Mouse (Mus musculus): Measurements from ENCODE around the gene Gm21887. TPM values are rescaled to one million over a fixed set of nuclear protein-coding genes. Genes with fewer than 3 reads are reported as not detected.
"Not testable (repeated sequence)": the region's sequence is repeated elsewhere in the genome, so short reads cannot be mapped to it uniquely, and the experiment has no call there.

Gm21887 gene
- polyA plus RNA-seq, 1 experiment from 2014 or later: 163 TPM

DNA sequence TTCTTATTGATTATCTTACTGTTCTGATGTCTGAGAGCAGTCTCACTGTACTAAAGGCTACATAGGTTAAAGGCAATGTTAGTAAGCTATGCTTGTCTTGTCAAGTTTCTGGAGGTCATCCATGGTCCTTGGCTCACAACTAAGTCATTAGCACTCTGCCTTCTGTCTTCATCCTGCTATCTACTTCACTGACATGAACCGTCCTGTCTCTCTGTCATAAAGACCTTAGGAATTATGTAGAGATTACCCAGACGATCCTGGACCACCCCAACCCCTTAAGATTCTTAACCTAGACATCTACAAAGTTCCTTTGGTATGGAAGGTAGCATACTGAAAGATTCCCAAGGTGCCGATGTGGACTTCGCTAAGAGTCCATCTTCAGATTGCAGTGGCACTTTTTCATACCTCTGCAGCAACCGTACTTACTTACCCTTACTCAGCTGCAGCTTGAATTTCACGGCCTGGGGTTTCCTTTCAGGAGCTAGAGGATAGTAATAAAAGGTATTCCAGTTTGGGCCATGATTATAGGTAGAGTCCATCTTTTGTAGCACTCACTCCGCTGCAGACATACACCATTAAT is 31.5 kb upstream of the Gm21887 start:
- not testable (repeated sequence) for H3K4me1 ChIP-seq; H3K4me2 ChIP-seq; ATAC-seq (ENCODE audit: insufficient number of reproducible peaks, low FRiP score, low TSS enrichment, low read depth); H3K27ac ChIP-seq; H3K9ac ChIP-seq; H3K27me3 ChIP-seq; H3K4me3 ChIP-seq; H3K9me3 ChIP-seq
- H3K36me3 ChIP-seq: peaks cover 39% of the 10 kb centered on the region
- 82% methylated on average over 7 of the region's 7 CpGs for WGBS

DNA sequence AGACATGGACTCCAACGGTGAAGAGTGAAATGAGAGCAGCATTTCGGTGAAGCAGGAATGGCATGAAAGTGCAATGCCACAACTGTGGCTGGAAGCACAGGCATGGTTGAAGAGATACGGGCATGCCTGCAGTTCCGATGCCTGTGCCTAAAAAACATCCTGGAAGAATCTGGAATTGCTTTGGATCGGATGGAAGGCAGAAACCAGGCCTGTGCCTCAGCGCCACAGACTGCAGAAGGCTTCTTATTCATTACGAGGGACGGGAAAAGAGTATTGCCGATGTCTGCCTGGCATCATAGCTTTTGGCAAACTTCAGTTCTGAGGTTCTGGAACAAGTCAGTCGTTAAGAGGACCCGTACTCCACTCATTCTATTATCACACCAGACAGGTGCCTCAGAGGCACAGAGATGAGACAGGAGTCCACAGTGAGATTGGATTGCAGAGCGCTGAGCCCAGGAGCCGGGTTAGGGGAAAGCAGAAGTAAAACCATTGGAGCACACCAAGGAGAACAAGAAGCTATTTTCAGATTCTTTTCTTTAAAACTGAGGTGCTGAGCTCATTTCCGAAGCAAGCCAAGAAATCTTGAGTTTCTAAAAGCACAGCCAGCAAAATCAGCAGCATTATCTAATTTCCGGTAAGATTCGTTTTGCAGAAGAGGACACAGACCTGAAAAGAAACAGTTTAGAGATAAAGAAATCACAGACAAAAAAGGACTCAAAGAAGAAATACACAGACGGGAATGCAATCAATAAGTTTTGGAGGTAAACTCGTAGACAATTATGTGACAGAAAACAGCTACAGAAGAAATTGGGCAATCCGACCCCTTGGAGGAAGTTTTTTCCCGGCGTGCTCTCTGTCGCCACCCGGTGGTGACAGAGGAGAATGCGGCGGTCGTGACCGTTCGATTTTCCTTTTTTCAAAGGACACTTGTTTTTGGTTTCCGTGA is 30.8 kb upstream of the Gm21887 start:
- not testable (repeated sequence) for H3K9ac ChIP-seq; H3K27me3 ChIP-seq; H3K4me3 ChIP-seq; H3K4me1 ChIP-seq; ATAC-seq (ENCODE audit: insufficient number of reproducible peaks, low FRiP score, low TSS enrichment, low read depth); H3K4me2 ChIP-seq; H3K9me3 ChIP-seq
- WGBS: 61% methylated on average over 29 of the region's 29 CpGs
- H3K36me3 ChIP-seq: peaks cover 44% of the 10 kb centered on the region
- H3K27ac ChIP-seq: peak overlapping the region; percentile 0

DNA sequence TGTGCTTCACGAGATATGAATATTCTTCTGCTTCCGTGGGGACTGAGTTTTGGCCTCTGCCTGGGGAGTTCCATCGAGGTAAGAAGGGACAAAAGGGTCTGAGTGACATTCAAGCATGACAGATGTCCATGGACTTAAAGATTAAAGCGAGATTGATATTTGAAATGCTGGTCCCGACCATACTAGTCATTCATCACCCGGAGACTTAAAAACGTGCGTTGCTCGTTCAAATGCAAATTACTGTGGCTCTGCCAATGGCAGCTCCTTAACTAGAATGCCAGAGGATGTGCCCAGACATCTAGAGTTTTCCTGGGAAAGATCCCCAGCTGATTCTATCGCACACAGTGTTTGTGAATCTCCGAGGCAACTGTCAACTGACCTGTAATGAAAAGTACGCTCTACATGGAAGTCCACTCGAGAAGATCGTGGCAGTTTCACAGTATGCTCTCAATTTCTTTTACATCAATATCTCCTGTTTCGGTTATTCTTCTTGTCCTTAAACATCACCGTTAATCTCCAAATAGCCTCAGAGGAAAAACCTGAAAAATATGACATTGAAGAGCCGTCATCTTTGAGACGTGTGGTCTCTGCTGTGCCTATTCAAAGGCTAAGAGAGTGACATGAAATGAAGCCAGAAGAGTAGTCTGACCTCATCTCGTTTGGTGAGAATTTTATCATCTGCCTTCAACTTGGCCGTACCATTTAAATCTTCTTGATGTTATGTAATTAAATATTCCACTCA is 29.8 kb upstream of the Gm21887 start:
- not testable (repeated sequence) for H3K27me3 ChIP-seq; ATAC-seq (ENCODE audit: insufficient number of reproducible peaks, low FRiP score, low TSS enrichment, low read depth); H3K4me2 ChIP-seq; H3K4me1 ChIP-seq; H3K4me3 ChIP-seq; H3K27ac ChIP-seq; H3K9ac ChIP-seq; H3K9me3 ChIP-seq
- H3K36me3 ChIP-seq: peaks cover 50% of the 10 kb centered on the region
- WGBS: 79% methylated on average over 20 of the region's 20 CpGs

DNA sequence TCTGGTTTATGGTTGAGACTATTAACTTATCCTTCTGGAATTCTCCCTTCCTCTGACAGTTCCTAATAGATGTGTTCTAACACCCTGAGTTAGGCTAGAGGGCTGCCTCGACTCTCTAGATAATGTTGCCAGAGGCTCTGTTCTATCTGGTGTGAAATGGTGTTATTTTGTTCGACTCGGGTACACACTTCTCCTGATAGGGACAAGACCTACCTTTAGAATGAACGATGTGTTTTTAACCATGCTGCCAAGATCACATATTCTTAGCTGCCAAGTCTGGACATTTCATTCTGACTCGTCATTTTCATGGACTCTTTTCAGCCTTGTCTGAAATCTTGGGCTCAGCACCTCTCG is 29.3 kb upstream of the Gm21887 start:
- H3K27me3 ChIP-seq; H3K9me3 ChIP-seq; H3K4me2 ChIP-seq; H3K4me1 ChIP-seq; H3K4me3 ChIP-seq; H3K27ac ChIP-seq; H3K9ac ChIP-seq; ATAC-seq (ENCODE audit: insufficient number of reproducible peaks, low FRiP score, low TSS enrichment, low read depth): not testable (repeated sequence)
- 74% methylated on average over 6 of the region's 6 CpGs for WGBS
- H3K36me3 ChIP-seq: peaks cover 56% of the 10 kb centered on the region

DNA sequence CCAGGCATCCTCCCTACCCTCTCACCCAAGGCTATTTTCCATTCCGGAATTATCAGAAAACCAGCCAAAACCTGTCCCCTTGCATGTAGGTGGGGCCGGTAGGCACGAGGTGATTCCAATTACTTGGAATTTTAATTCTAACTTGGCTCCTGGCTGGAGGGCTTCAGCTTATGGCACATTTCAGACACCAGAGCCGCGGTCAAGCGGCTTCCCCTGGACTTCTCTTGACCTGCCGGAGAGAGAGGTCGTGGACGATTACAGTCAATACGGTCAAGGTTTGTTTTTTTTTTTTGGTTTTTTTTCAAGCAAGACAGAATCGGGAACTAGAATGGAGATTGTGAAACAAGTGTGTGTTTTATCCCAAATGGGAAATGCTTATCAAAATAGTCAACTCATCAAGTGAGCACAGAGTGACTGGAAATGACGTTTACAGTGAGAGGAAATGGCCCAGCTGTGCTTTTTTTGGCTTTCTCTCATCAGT is 28.6 kb upstream of the Gm21887 start:
- peaks cover 3% of the 10 kb centered on the region; the same call in 1 of the 2 replicates for H3K9me3 ChIP-seq
- H3K4me3 ChIP-seq: no peak overlapping the region
- H3K4me2 ChIP-seq: no peak overlapping the region
- H3K9ac ChIP-seq: no peak overlapping the region
- H3K4me1 ChIP-seq: no peaks in the 10 kb centered on the region
- no peak for ATAC-seq (ENCODE audit: insufficient number of reproducible peaks, low FRiP score, low TSS enrichment, low read depth)
- peaks cover 56% of the 10 kb centered on the region for H3K36me3 ChIP-seq
- H3K27ac ChIP-seq: peak overlapping the region; percentile 3; the same call in 1 of the 2 replicates
- 80% methylated on average over 12 of the region's 12 CpGs for WGBS
- no peaks in the 10 kb centered on the region for H3K27me3 ChIP-seq

- not testable (repeated sequence) for H3K9me3 ChIP-seq; ATAC-seq (ENCODE audit: insufficient number of reproducible peaks, low FRiP score, low TSS enrichment, low read depth)
These were observed 27.7 kb upstream of the Gm21887 start for GRCm38 (mm10) chrX:169981761-169982181.

DNA sequence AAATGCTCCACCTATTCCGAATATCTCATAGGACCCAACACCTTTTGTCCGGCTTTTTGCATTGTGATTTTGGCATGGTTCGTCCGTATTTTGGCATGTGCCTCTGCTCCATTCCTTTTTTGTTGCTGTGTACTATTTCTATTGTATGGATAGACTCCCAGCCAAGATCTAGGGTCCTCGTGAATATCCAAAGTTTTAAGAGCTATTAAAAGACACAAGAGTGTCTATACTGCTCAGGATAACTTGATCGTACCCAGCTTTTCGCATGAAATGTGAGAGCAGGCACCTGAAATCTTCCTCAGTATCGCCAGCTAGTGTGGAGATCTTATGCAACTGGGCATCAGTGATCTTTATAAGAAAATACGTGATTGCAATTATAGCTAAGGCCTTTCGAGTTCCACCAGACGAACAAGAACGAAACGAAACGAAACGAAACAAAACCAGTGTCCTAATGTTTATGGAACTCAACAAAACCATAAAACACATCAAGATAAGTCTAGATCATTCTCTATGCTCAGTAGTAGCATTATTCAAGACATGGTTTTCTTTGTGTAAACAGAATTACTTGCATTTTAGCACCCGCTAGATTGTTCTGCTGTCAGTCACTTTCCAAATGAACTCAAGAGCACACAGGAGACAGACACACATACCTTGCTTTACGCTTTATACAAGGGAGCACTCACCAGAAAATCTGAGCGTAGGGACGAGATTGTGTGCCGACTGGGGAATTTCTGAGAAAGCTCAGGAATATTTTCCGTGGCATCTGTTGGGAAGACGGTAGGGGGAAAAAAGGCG is 26.7 kb upstream of the Gm21887 start:
- not testable (repeated sequence) for H3K27ac ChIP-seq; H3K9me3 ChIP-seq; H3K4me3 ChIP-seq; H3K4me2 ChIP-seq; H3K27me3 ChIP-seq; H3K4me1 ChIP-seq; ATAC-seq (ENCODE audit: insufficient number of reproducible peaks, low FRiP score, low TSS enrichment, low read depth); H3K9ac ChIP-seq
- peaks cover 65% of the 10 kb centered on the region for H3K36me3 ChIP-seq
- 87% methylated on average over 23 of the region's 23 CpGs for WGBS

More at GRCm38 (mm10) chrX:169981761-169982181, 27.7 kb upstream of the Gm21887 start:
- WGBS: 82% methylated on average over 19 of the region's 19 CpGs
- not testable (repeated sequence) for H3K9ac ChIP-seq, H3K27me3 ChIP-seq, H3K4me3 ChIP-seq, H3K4me1 ChIP-seq, H3K4me2 ChIP-seq
- Histone ChIP-seq H3K27ac (peak overlapping the region; percentile 0; the same call in 1 of the 2 replicates), H3K36me3 (peaks cover 61% of the 10 kb centered on the region)

DNA sequence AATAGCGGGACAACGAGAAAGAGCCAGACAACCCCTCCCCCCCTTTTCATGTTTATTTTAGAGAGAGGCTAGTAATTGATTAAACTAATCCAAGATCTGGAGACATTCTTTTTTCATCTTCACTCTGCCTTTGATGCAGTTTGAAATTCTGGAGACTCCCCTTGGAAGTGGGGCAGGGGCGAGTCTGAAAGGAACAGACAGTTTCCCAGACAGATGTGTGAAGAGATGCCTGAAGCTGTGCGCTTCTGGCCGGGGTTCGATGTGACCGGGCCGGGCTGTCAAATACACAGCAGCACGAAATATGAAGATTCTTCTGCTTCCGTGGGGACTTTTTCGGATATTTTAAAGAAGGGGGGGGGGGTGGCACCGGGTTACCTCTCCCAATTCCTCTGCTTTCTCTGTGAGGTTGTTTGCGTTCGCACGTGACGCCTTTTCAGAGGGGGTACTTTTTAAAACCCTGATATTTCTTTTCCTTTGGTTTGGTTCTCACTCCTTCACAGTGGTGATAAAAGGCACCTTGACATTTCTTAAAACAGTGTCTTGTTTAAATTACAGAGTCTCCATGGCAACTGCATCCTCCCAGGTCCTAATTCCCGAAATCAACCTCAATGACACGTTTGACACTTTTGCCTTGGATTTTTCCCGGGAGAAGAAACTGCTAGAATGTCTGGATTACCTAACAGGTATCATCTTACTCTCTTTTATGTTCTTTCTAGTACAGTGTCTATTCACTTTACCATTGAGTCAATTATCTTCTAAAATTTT is 25.9 kb upstream of the Gm21887 start:
- H3K9ac ChIP-seq; H3K27me3 ChIP-seq; H3K4me2 ChIP-seq; ATAC-seq (ENCODE audit: insufficient number of reproducible peaks, low FRiP score, low TSS enrichment, low read depth); H3K27ac ChIP-seq; H3K4me1 ChIP-seq; H3K4me3 ChIP-seq: not testable (repeated sequence)
- Histone ChIP-seq H3K36me3 (peaks cover 65% of the 10 kb centered on the region), H3K9me3 (peaks cover 11% of the 10 kb centered on the region; the same call in 1 of the 2 replicates)
- 86% methylated on average over 19 of the region's 19 CpGs for WGBS

DNA sequence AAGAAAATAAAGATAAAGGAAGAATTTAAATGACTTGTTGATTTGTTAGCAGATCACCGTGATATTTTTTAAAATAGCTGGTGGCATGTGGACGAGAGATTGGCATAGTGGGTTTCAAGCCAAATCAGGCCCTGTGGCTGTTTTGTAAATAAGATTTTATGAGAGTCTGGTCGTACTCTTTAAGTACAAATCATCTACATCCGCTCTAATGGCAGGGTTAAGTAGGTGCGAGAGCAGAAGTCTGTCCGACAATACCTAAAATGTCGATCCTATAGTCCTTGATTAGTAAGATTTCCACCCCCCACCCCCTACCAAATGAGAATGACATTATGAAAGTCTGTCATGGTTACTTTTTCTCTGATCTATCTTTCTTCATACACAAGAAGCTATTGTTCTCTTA is 25.1 kb upstream of the Gm21887 start:
- not testable (repeated sequence) for H3K4me2 ChIP-seq; H3K4me1 ChIP-seq; ATAC-seq (ENCODE audit: insufficient number of reproducible peaks, low FRiP score, low TSS enrichment, low read depth); H3K9ac ChIP-seq; H3K27ac ChIP-seq; H3K27me3 ChIP-seq; H3K4me3 ChIP-seq
- Histone ChIP-seq H3K36me3 (peaks cover 71% of the 10 kb centered on the region), H3K9me3 (peaks cover 18% of the 10 kb centered on the region)
- 84% methylated on average over 7 of the region's 7 CpGs for WGBS

DNA sequence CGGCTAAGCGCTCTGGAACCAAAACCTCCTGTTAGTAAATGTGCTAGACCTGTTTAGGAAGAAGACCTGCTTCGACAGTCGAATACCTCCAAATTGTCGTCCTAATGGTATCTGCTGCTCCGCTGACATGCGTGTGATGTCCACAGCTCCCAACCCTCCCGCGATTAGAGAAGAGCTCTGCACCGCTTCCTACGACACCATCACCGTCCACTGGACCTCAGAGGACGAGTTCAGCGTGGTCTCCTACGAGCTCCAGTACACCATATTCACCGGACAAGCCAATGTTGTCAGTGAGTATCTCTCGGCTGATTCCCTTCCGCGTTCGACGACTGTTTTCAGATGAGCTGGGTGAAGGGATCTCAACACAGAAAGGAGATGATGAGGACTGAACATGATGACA is 24.6 kb upstream of the Gm21887 start:
- not testable (repeated sequence) for ATAC-seq (ENCODE audit: insufficient number of reproducible peaks, low FRiP score, low TSS enrichment, low read depth); H3K27ac ChIP-seq; H3K27me3 ChIP-seq; H3K4me1 ChIP-seq; H3K9ac ChIP-seq; H3K4me2 ChIP-seq; H3K4me3 ChIP-seq
- H3K9me3 ChIP-seq: peaks cover 21% of the 10 kb centered on the region
- H3K36me3 ChIP-seq: peaks cover 69% of the 10 kb centered on the region
- 92% methylated on average over 21 of the region's 21 CpGs for WGBS

DNA sequence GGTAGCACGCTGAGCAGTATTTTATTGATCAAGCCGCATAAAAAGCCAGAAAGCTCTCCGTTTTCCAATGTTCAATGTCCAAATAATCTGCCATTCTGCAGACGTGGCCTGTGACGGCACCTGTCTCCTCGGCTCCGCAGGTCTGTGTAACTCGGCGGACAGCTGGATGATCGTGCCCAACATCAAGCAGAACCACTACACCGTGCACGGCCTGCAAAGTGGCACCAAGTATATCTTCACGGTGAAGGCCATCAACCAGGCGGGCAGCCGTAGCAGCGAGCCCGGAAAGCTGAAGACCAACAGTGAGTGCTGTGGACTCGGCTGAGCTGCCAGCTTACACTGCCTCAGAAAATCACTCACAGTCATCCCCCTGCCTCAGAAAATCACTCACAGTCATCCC is 23.7 kb upstream of the Gm21887 start:
- H3K27ac ChIP-seq; H3K9ac ChIP-seq; H3K4me2 ChIP-seq; ATAC-seq (ENCODE audit: insufficient number of reproducible peaks, low FRiP score, low TSS enrichment, low read depth); H3K27me3 ChIP-seq; H3K4me3 ChIP-seq; H3K4me1 ChIP-seq: not testable (repeated sequence)
- Histone ChIP-seq H3K36me3 (peaks cover 68% of the 10 kb centered on the region), H3K9me3 (peaks cover 27% of the 10 kb centered on the region)
- WGBS: 83% methylated on average over 18 of the region's 18 CpGs
